Mouse (Mus musculus) heart, embryonic 15.5 days (tissue): ENCODE results near the gene Mxi1. TPM values are rescaled to one million over a fixed set of nuclear protein-coding genes. Genes with fewer than 3 reads are reported as not detected.
"Not testable (repeated sequence)": the region's sequence is repeated elsewhere in the genome, so short reads cannot be mapped to it uniquely, and the experiment has no call there.

Experiments used
- ATAC-seq: fragments of 200-750 bp; cut with Nextera tagmentation; replicated peaks from 2 replicates; pipeline ENCODE4 v1.8.0; 2017; ENCODE audit warnings: low read depth, moderate TSS enrichment; ENCODE audit not compliant: insufficient number of reproducible peaks, insufficient read depth, low FRiP score
- H3K27ac ChIP-seq: fragments of 300-500 bp; sonication (generic); 2 replicates; pipeline ENCODE4 v1.5.1; 2015; ENCODE audit warnings: mild to moderate bottlenecking, inconsistent platforms
- H3K27me3 ChIP-seq: fragments of 300-500 bp; sonication (generic); 2 replicates; pipeline ENCODE4 v1.6.1; 2015; ENCODE audit warnings: inconsistent platforms
- H3K36me3 ChIP-seq: fragments of 300-500 bp; sonication (generic); 2 replicates; pipeline ENCODE4 v1.6.1; 2015; ENCODE audit warnings: mild to moderate bottlenecking, inconsistent platforms
- H3K4me1 ChIP-seq: fragments of 300-500 bp; sonication (generic); replicated peaks from 2 replicates; pipeline ENCODE4 v1.6.1; 2015; ENCODE audit warnings: inconsistent platforms
- H3K4me2 ChIP-seq: fragments of 300-500 bp; sonication (generic); 2 replicates; pipeline ENCODE4 v1.6.1; 2015; ENCODE audit warnings: inconsistent platforms, mild to moderate bottlenecking, moderate library complexity
- H3K4me3 ChIP-seq: fragments of 300-500 bp; sonication (generic); 2 replicates; pipeline ENCODE4 v1.5.1; 2015; ENCODE audit warnings: mild to moderate bottlenecking, inconsistent platforms
- H3K9ac ChIP-seq: fragments of 300-500 bp; sonication (generic); 2 replicates; pipeline ENCODE4 v1.6.1; 2015; ENCODE audit warnings: mild to moderate bottlenecking, inconsistent platforms
- H3K9me3 ChIP-seq: fragments of 300-500 bp; sonication (generic); replicated peaks from 2 replicates; pipeline ENCODE4 v1.6.1; 2016; ENCODE audit warnings: inconsistent platforms
- WGBS: fragments of 180-500 bp; shearing (Covaris S2); methylation state at CpG from one replicate; pipeline ENCODE4 v1.1.7; 2015; ENCODE audit warnings: mixed read lengths; 5-methylcytosine and 5-hydroxymethylcytosine counted together
- polyA plus RNA-seq: library from polyadenylated mRNA; unstranded; fragments of >200 nt; fragmentation: Nextera tagmentation; extraction: Ambion mirVana; gene quantifications from 2 replicates; pipeline ENCODE4 v1.2.1, GENCODE M21; 2015

The Mxi1 gene
- polyA plus RNA-seq, 1 experiment from 2014 or later, result 38.6 TPM

DNA sequence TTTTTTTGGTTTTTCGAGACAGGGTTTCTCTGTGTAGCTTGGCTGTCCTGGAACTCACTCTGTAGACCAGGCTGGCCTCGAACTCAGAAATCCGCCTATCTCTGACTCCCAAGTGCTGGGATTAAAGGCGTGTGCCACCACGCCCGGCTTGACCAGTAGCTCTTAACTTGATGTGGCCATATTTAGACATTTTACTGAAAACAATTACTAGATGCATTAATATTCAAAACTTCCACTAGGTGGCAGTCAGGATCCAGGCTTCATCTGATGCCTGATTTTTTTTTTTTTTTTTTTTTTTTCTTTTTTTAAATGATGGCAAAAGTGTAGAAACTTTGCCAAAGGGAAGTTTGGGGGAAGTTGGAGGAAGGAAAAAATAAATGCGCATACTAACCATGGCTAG lies 84.2 kb downstream of the Mxi1 start:
- Histone ChIP-seq H3K4me1 (peaks cover 10% of the 10 kb centered on the region), H3K27ac (no peak overlapping the region), H3K4me3 (no peak overlapping the region), H3K36me3 (no peaks in the 10 kb centered on the region), H3K27me3 (no peaks in the 10 kb centered on the region), H3K9ac (no peak overlapping the region), H3K9me3 (no peaks in the 10 kb centered on the region), H3K4me2 (peak overlapping the region; percentile 36; the same call in 1 of the 2 replicates)
- ATAC-seq, result no peak
- WGBS, result 11% methylated on average over 7 of the region's 7 CpGs

DNA sequence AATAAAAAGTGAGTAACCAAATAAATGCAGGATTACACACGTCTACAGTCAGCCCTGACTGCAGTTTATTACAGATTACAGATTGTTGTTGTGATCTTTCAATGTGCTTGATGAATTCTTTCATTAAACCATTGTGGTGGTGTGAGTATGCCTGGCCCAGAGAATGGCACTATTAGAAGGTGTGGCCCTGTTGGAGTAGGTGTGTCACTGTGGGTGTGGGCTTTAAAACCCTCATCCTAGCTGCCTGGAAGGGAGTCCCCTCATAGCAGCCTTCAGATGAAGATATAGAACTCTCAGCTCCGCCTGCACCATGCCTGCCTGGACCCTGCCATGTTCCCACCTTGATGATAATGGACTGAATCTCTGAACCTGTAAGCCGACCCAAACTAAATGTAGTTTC lies 84.6 kb downstream of the Mxi1 start:
- H3K27me3 ChIP-seq, ATAC-seq, H3K9me3 ChIP-seq, H3K27ac ChIP-seq, H3K36me3 ChIP-seq, H3K4me3 ChIP-seq, H3K9ac ChIP-seq, H3K4me1 ChIP-seq, H3K4me2 ChIP-seq: not testable (repeated sequence)
- 67% methylated on average over 3 of the region's 3 CpGs for WGBS

DNA sequence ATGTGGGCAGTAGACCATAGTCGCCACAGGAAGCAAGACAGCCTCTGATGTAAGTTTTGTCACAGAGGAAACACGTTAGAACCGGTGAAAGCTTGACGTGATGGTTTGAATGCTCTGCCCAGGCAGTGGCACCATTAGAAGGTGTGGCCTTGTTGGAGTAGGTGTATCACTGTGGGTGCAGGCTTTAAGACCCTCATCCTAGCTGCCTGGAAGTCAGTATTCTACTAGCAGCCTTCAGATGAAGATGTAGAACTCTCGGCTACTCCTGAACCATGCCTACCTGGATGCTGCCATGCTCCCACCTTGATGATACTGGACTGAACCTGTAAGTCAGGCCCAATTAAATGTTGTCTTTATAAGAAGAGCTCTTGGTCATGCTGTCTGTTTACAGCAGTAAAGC lies 85.5 kb downstream of the Mxi1 start:
- not testable (repeated sequence) for H3K4me3 ChIP-seq, ATAC-seq, H3K27me3 ChIP-seq

DNA sequence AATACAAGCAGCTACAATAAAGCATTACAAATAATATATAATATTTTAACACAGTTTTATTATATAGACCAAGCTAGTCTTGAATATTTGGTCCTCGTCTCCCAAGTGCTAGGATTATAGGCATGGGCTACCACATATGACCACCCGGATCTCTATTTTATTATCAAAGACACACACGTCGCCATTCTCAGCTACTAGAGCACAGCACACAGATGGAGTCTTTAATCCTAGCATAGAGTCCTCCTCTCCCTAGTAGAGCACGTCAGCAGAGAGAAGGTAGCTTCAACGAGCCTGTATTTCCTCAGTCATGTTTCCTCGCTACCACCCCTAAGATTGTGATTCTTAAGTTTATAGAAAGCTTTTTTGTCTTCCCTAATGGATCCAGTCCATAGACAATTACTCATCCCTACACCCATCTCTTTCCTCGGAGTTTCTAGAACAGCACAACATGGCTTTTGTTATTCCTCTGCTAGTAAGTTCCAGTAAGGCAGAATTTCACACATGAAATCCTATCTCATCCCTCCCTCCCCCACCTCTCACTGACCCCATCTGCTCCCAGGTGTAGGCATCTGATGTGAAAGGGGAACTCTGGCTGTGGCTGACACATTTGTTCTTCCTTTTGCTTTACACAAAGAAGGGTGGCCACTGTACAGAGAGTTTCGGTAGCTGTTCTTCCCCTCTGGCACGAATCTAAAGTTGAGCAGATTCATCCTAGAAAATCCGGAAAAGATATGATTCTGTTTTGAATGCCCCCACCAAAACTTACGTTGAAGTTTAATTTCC lies 87.3 kb downstream of the Mxi1 start:
- H3K4me1 ChIP-seq, result no peaks in the 10 kb centered on the region; the same call in 1 of the 2 replicates
- no peak overlapping the region for H3K9ac ChIP-seq
- no peak for ATAC-seq
- no peaks in the 10 kb centered on the region for H3K9me3 ChIP-seq
- no peaks in the 10 kb centered on the region for H3K27me3 ChIP-seq
- H3K4me3 ChIP-seq, result no peak overlapping the region
- no peaks in the 10 kb centered on the region for H3K36me3 ChIP-seq
- H3K4me2 ChIP-seq, result no peak overlapping the region
- 74% methylated on average over 12 of the region's 12 CpGs for WGBS
- no peak overlapping the region for H3K27ac ChIP-seq

More for the DNA sequence above, 85.5 kb downstream of the Mxi1 start:
- not testable (repeated sequence) for H3K27ac ChIP-seq, H3K4me1 ChIP-seq, H3K9me3 ChIP-seq, H3K36me3 ChIP-seq, H3K4me2 ChIP-seq, H3K9ac ChIP-seq
- 59% methylated on average over 5 of the region's 5 CpGs for WGBS

DNA sequence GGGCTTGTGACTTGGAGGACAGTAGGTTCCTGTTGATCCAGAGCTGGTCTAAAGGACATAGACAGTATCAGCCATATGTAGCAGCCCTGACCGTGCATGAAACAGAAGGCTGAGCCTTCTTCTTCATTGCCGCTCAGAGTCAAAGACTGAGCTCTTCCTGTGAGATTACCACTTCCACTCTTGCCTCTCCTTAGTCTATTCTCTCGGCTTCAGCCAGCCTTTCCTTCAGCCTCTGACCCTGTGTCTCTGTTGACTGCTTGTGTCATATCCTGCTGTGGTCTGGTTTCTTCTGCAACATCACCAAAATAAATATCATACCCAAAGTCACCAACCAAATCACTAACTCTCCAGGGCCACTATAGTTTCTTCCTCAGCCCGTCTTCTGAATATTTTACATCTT lies 88.9 kb downstream of the Mxi1 start:
- H3K9ac ChIP-seq, result no peak overlapping the region
- no peaks in the 10 kb centered on the region for H3K27me3 ChIP-seq
- H3K27ac ChIP-seq, result no peak overlapping the region
- H3K4me1 ChIP-seq, result no peaks in the 10 kb centered on the region; the same call in 1 of the 2 replicates
- H3K4me2 ChIP-seq, result no peak overlapping the region
- ATAC-seq, result no peak
- H3K9me3 ChIP-seq, result no peaks in the 10 kb centered on the region
- H3K36me3 ChIP-seq, result no peaks in the 10 kb centered on the region
- H3K4me3 ChIP-seq, result no peak overlapping the region
- WGBS, result 67% methylated on average over 4 of the region's 4 CpGs

DNA sequence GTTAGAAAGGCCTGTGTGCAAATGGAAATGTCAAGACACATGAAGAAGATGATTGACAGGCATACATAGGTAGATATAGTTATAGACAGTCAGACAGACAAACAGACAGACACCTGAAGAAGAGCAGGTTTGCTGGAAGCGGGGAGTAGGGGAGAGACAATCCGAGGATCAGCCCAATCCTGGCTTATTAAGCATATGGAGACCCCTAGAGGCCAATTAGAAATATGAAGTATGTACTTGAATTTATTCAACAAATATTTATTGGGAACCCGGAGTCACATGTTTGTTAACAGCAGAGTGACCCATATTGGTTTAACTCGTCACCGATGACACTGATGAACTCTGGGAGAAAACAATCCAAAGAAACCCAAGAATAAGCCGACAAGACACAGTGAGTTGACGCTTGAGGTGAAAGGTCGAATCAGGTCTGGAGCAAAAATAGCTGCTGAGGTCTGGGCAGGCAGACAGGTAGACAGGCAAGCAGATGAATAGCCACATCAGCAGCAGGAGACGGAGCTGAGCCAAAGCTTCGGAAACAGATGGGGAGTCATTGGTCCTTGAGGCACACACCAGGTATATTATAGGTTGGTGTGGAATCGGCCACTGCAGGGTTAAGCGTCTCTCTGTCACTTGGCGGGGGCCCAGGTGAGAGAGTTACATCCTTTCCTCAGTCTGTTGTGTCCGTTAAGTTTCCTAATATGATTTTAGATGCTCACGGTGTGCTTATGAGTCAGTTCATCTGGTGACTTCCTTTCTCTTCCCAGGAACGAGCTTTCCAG lies 90.2 kb downstream of the Mxi1 start:
- H3K27ac ChIP-seq, result no peak overlapping the region
- no peak for ATAC-seq
- no peaks in the 10 kb centered on the region for H3K36me3 ChIP-seq
- H3K4me1 ChIP-seq, result no peaks in the 10 kb centered on the region
- H3K9ac ChIP-seq, result no peak overlapping the region
- H3K4me3 ChIP-seq, result no peak overlapping the region
- H3K27me3 ChIP-seq, result no peaks in the 10 kb centered on the region
- H3K9me3 ChIP-seq, result no peaks in the 10 kb centered on the region
- no peak overlapping the region for H3K4me2 ChIP-seq
- 76% methylated on average over 16 of the region's 16 CpGs for WGBS

DNA sequence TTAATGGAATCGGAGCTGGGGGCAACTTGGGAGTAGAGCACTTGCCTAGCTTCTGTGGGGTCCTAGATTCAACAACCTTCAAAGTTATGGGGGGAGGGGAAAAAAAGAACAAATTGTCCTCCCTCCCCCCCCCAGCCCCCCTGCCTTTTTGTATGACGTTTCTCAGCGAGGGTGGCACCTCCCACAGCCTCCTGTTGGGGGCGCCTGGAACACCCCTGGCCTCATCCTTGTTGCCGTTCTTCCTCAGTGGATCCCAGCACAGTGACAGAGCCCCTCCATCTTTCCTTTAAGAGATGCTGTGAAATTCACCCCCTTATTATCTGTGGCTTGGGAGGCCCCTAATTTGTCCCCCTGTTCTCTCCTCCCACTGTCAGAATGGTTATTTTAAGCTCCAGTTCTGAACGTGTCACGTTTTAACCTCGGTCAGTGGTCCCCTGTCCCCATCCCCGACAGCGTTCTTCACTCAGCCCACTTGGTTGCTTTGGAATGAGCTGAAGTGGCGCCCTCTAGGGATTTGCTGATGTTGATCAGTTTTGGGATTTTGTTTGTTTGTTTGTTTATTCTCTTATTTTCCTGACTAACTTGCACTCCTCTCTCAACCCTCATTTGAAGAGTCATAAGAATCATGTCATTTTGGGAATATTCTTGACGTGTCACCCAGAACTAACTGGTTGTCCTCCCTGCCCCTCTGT lies 92.6 kb downstream of the Mxi1 start:
- Histone ChIP-seq H3K4me2 (no peak overlapping the region), H3K9me3 (no peaks in the 10 kb centered on the region), H3K27me3 (no peaks in the 10 kb centered on the region), H3K9ac (no peak overlapping the region), H3K36me3 (no peaks in the 10 kb centered on the region), H3K4me3 (no peak overlapping the region), H3K4me1 (no peaks in the 10 kb centered on the region), H3K27ac (no peak overlapping the region)
- 46% methylated on average over 12 of the region's 12 CpGs for WGBS
- ATAC-seq, result no peak

DNA sequence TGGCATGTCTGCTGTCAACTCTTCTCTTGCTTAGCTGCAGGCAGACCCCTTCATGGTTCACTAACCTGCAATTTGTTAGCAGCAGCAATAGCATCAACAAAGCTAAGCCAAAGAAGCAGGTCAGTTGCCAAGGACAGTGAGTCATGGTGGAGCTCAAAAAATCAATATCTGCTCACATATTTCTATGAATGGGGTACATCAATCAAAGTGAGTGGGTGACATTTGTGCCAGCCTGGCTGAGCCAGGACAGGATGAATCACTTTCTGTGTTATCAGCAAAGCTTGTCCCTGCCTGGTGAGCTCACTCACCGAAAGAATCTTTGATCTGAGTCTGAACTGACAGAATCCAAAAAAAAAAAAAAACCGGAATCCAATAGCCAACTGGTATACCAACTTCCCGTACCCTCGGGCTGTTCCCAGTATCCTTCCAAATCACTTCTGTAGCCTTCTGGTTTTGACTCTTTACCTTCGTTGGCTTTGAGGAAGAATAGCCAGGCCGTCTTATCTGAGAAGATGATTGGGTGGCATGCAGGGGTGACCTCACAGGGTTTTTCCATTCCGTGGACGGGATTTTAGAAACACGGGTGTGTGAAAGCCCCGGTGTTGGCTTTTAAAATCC lies 94.0 kb downstream of the Mxi1 start:
- WGBS, result 77% methylated on average over 10 of the region's 10 CpGs
- no peaks in the 10 kb centered on the region for H3K4me1 ChIP-seq
- ATAC-seq, result no peak
- H3K27me3 ChIP-seq, result no peaks in the 10 kb centered on the region
- no peak overlapping the region for H3K4me2 ChIP-seq
- H3K9ac ChIP-seq, result no peak overlapping the region
- no peaks in the 10 kb centered on the region for H3K9me3 ChIP-seq
- H3K4me3 ChIP-seq, result no peak overlapping the region
- H3K27ac ChIP-seq, result no peak overlapping the region
- H3K36me3 ChIP-seq, result no peaks in the 10 kb centered on the region

DNA sequence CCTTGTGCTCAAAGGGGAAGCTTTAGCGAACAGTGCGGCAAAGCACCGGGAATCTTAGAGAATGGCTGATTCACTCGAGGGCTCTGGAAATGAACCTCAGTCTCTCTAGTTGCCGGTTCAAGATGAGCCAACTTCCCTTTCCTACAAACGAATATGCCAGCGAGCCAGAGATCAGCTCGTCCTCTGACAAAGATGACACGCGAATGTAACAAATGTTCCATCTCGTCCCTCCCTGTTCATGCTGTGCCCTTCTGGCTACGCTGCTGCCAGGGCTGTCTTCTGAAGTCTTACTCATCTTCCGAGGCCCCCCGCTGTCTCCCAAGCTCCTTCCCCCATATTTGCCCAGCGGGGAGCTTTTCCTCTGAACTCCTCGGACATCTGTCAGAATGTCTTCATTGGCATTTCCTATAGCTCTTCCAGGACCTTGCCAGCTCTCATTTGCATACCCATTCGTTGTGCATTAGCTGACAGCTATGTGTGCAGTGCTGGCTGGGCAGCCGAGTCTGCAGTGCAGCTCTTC lies 94.6 kb downstream of the Mxi1 start:
- Histone ChIP-seq H3K36me3 (no peaks in the 10 kb centered on the region), H3K9me3 (no peaks in the 10 kb centered on the region), H3K9ac (no peak overlapping the region), H3K4me3 (no peak overlapping the region), H3K27ac (no peak overlapping the region), H3K4me1 (peaks cover under 1% of the 10 kb centered on the region; the same call in 1 of the 2 replicates), H3K4me2 (no peak overlapping the region), H3K27me3 (no peaks in the 10 kb centered on the region)
- WGBS, result 77% methylated on average over 18 of the region's 18 CpGs
- ATAC-seq, result no peak

DNA sequence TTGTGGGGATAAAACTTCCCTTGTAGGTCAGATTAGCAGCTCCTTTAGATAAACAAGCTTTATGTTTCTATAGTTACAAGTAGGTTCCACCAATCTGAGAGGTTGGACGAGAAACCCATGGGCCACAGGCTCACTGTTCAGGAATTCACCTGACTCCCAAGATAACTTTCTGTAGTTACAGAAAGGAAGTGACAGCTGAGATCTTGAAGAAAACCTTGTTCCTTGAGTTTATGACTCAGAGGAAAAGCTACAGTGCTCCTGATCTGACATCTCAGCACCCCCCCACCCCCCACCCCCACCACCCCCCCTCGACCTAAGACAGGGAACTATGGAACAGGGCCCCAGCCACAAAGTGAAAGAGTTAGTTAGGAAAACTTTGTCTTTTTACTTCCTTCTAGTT lies 95.5 kb downstream of the Mxi1 start:
- Histone ChIP-seq H3K9ac (no peak overlapping the region), H3K4me3 (no peak overlapping the region), H3K27me3 (no peaks in the 10 kb centered on the region), H3K4me2 (no peak overlapping the region), H3K27ac (no peak overlapping the region), H3K9me3 (no peaks in the 10 kb centered on the region), H3K4me1 (peaks cover 5% of the 10 kb centered on the region; the same call in 1 of the 2 replicates), H3K36me3 (no peaks in the 10 kb centered on the region)
- ATAC-seq, result no peak
- 44% methylated on average over 2 of the region's 2 CpGs for WGBS

DNA sequence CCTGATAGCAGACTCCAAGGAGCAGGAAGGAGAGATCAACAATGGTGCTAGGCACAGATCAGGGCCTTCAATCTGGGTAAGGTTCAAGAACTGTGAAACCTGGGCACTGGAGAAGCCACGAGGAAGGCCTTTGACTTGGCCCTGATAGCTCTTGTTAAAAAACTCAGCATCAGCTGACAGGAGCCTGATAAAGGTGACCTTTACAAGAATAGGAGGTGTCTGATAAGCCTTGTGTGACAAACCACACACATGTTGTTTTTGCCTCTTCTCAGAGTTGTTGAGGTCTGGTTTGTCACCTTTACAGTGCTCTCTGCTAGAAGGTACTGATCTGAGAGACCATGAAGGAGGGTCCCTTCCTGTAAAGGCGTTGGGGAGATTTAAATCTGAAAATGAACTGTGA lies 97.0 kb downstream of the Mxi1 start:
- Histone ChIP-seq H3K9me3 (no peaks in the 10 kb centered on the region), H3K4me1 (peaks cover 13% of the 10 kb centered on the region), H3K36me3 (no peaks in the 10 kb centered on the region), H3K4me2 (no peak overlapping the region), H3K4me3 (no peak overlapping the region), H3K27ac (no peak overlapping the region), H3K27me3 (no peaks in the 10 kb centered on the region), H3K9ac (no peak overlapping the region)
- 36% methylated on average over 2 of the region's 2 CpGs for WGBS
- ATAC-seq, result no peak
